Mouse (Mus musculus) heart, postnatal 4 days (tissue): ENCODE measurements around the gene Tmem186. TPM values are rescaled to one million over a fixed set of nuclear protein-coding genes. Genes with fewer than 3 reads are reported as not detected.

Experiments used
- DNase-seq: peaks from one replicate; pipeline ENCODE4 v3.0.0; 2021
- total RNA-seq, 2 experiments: library from RNA; stranded (reverse); gene quantifications; 2 replicates each; pipeline ENCODE4 v1.2.3; 2021

The Tmem186 gene
- 10 to 100 TPM; 12.7 to 13.1 TPM for total RNA-seq

GRCm38 (mm10) chr16:8637217-8638051 is at the start of gene Tmem186, which contains the start of gene Pmm2:
Gene Tmem186, minus strand, starts transcription at chr16:8637712.
Gene Pmm2, plus strand, starts transcription at chr16:8637674.
- peak; percentile 85 for DNase-seq

- DNase-seq, result peak; percentile 44
Measured at GRCm38 (mm10) chr16:8686871-8687535, 49.5 kb upstream of the Tmem186 start.

DNA sequence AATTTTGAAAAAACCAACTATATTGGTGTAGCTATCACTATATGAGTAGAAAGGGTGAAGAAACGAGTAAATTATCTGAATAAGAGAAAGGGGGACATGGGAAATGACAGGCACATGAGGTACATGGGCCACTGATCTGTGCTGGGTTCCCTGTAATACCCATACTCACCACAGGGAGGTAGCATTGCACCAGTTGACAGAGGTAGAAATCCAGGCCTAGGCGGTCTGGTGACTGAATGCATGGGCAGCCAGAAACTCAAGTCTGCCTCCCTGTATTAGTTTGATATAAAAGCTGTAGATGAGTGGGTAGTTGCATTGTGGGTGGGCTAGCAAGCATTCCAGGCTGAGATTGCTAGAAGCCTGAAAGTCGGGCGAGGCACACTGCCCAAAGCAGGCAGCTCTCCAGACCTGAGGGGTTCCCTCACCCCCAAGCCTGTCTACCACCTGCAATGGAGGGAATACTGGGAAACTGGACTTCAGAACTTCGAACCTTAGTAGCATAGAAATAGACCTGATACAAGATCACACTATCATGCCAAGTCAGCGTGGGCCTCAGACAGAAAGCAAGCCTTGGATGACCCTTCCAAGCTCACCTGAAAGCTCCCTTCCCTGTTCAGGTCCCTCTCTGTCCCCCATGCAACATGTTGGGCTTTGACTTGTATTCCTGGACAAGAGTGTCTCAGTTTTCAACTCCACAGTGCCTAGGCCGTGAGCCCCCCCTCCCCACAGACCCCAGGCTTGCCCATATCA is 48.8 kb upstream of the Tmem186 start:
- DNase-seq, result peak; percentile 88

DNA sequence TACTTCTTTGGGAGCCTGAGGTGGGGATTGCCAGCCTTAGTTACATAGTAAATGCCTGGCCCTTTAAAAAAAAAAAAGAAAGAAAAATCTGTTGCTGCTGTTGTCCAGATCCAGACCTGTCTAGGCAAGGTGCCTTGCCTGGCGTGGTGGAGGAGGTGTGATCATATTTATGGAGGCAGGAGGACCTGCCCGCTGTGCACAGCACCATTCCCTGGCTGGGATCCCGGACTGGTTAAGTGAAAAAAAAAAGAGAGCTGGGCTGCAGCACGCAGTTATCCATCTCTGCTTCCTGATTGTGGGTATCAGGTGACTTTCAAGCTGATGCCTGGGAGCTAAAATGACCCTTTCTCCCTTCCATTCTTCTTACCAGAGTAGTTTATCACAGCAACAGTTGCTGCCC is 47.6 kb upstream of the Tmem186 start:
- no peak for DNase-seq

DNA sequence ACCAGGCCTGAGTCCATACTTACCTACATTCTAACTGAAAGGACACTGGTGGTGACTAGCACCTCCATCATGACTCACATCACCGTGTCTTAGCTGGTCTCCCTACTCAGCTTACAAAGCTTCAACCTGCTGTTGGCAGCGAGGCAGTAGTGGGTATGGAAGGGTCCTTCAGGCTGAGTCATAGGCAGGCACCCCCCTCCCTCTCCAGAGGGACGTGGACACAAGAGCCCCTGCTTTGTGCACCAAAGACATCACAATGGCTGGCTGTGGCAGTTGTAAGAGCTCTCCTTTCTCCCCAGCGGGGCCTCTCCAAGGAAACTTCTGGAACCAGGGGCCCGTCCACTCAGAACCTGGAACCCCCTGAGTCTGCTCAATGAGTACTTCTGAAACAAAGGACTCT is 43.0 kb upstream of the Tmem186 start, which contains the start of gene Gm5767:
Gene Gm5767, plus strand, starts transcription at position 301 of the 400 bp plus-strand sequence.
- DNase-seq, result no peak

- DNase-seq, result no peak
Measured at GRCm38 (mm10) chr16:8679780-8680179, 42.3 kb upstream of the Tmem186 start.

- DNase-seq, result no peak
Measured at GRCm38 (mm10) chr16:8678676-8679075, 41.2 kb upstream of the Tmem186 start.

GRCm38 (mm10) chr16:8678035-8678434 is 40.5 kb upstream of the Tmem186 start:
- DNase-seq, result no peak

GRCm38 (mm10) chr16:8676800-8677199 is 39.3 kb upstream of the Tmem186 start:
- DNase-seq, result peak; percentile 73

- no peak for DNase-seq
Measured at GRCm38 (mm10) chr16:8676228-8676627, 38.7 kb upstream of the Tmem186 start.

GRCm38 (mm10) chr16:8675559-8675958 is 38.0 kb upstream of the Tmem186 start:
- no peak for DNase-seq

- DNase-seq, result peak; percentile 68
Measured at GRCm38 (mm10) chr16:8674165-8674564, 36.7 kb upstream of the Tmem186 start.

DNA sequence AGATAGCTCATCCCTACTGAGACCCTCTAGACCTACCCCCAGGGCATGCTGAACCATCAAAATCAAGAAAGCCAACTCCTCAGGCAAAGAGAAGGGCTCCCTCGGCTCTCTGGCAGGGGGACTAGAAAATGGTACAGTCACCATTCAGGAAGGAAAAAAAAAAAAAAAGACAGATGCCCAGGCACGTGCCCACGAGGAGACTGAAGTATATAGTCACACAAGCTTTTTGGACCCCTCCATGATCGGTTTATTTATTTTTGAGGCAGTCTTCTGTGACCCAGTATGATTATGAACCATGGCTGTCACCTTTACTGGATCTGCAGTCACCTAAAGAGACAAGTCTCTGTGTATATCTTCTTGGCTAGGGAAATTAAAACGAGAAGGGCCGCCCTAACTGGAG is 35.8 kb upstream of the Tmem186 start:
- DNase-seq, result no peak

DNA sequence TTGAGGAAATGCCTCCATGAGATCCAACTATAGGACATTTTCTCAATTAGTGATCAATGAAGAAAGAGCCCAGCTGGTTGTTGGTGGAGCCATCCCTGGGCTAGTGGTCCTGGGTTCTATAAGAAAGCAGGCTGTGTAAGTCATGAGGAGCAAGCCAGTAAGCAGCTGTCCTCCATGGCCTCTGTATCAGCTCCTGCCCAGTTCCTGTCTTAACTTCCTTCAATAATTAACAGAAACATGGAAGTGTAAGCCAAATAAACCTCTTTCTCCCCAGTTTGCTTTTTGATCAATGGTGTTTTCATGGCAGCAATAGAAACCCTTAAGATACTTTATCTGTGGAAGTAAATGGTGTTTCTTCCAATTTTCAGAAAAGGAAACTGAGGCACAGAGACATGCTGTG is 35.3 kb upstream of the Tmem186 start:
- DNase-seq, result no peak

DNA sequence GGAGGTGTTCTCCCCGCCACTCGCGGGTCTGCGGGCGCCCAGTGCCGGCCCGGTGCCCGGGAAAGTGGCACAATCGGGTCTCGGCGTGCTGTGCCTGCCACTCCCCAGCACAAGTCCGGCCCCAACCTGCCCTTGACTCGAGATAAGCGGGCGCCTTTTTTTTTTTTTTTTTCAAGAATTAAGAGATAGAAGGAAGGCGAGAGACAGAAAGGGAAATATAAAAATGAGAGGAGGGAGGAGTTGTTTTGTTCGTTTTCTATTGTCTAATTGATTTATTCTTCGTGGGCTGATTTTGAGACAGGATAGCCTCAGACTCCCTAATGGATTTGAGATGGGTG is 34.8 kb upstream of the Tmem186 start:
- DNase-seq, result no peak

GRCm38 (mm10) chr16:8671551-8672349 is 34.2 kb upstream of the Tmem186 start, which contains the start of gene Carhsp1:
Gene Carhsp1, minus strand, starts transcription at chr16:8672155.
- DNase-seq, result peak; percentile 96

DNA sequence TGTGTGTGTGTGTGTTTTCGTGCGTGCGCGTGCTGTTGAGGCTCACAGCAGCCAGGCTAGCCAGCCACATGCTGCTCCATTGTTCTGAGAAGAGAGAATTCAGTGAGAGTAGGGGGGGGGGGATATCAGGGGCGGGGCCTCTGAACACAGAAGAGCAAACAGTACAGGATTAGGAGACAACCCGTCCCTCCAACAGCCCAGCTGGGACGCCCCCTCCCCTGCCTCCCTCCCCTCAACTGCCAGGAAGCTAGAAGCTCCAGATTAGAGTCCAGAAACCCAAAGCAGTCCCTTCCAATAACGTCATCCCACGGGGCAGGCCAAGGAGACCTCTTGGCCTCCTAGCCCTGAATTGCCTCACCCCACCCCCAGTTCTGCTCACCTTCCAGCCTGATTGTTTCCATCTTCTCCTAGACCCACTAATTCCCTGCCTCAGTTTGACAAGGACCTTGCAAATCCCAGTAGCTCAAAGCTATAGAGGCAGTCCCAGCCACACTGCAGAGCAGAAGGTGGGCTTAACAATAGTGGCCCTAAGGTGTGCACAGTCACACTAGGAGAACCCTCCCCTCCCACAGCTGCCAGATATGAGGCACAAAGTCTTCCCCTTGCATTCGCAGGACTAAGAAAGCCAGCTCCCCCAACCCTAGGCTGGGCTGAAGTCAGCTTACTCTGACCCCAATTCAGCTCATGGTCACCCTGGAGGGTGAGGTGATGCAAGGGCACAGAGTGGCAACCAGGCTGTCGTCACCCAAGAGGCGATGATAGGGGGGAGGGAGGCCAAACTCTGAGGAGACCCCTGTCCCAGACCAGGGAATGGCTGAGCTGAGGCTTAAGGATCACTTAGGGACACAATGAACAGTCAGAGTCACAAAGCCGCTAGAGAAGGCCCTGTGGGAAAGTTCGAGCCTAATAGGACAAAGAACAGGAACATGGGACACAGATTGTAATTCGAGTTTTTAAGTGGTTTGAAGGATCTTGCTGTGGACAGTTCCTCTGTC is 32.8 kb upstream of the Tmem186 start:
- DNase-seq, result no peak

DNA sequence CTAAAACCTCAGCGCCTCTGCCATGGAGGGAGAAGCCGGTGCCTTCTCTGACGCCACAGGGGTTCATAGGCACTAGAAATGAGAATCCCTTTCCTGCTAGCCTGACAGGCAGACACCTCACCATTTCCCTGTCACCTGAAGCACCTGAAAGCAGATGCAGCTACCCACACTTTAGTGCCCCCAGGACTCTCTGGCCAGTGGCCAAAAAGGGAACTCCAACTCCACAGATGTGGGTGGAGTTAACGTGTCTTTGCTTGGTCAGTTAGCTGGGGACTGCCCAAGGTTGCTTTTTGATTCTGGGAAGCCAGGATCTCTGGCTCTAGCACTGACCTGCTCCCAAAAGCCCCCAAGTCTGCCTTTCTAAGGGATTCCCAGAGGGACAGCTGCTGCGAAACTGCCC is 31.9 kb upstream of the Tmem186 start:
- DNase-seq, result no peak

GRCm38 (mm10) chr16:8668386-8668785 is 30.9 kb upstream of the Tmem186 start:
- no peak for DNase-seq

DNA sequence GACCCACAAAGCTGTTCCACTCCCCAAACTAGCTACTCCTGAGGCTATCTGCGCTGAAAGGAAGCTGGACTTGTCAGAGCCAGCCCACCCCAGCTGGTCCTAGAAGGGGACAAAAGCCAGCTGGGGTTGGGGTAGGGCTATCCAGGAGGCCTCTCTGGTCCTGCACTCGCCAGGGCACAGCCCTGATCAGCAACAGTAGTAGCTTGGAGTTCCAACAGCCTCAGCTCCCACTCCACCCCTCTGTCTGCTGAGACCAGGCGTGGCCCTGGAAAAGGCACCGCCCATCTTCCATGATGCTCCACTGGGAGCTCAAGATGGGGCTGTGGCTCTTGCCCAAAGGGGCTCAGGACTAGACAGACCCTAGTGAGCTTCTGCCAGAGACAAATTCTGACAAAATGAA is 30.3 kb upstream of the Tmem186 start:
- peak; percentile 53 for DNase-seq

GRCm38 (mm10) chr16:8667261-8667660 is 29.7 kb upstream of the Tmem186 start:
- peak; percentile 53 for DNase-seq
